Mouse (Mus musculus) kidney, adult 9 months (tissue): ENCODE measurements around the gene Arsg.

Experiments
- DNase-seq: peaks from one replicate; pipeline ENCODE4 v3.0.0; 2022

Arsg gene

DNA sequence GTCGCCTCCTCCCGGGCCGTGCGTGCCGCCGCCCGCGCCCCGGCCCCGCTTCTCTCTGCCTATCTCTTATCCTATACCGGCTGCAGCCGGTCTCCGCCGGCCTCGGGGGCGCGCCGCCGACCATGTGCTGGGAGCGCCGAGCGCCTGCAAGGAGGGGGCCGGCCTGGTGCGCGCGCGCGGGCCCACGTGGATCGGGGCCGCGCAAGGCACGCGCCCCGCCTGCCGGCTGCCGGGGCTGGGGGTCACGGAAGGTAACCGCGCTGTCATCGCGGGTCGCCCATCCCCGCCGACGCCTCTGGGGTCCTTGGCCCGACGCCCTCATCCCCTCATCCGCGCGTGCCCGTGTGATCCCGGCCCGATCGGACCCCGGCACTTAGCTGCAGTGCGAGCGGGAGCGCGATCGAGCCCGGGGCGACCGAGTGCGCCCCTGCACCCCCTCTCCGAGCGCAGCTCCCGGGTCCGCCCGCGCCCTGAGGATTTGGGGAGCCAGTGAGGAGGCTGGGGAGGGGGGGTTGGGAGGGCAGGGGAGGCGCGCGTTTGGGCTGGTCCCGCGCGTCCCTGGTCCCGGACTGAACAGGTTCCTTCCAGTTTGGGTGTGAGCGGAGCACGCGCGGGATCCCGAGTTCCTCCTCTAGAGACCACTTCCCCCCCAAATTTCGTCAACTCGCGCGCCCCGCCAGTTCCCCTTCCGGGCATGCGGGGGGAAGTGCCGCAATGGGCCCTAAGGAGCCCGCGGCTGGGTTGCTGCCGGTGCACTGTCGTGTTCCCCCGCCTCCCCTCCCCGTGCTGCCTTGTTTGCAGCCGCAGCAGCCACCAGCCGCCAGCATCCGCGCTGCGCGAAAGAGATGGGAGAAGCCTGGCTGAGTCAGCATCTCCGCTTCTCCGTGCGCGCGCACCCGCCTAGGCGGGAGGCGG lies at the start of gene Arsg, which contains the start of gene Slc16a6:
Gene Arsg (plus strand): TSS at position 204 of the 915 bp plus-strand sequence.
Gene Slc16a6 (minus strand): TSS at position 428 of the 915 bp plus-strand sequence.
- peak; percentile 67 for DNase-seq

DNA sequence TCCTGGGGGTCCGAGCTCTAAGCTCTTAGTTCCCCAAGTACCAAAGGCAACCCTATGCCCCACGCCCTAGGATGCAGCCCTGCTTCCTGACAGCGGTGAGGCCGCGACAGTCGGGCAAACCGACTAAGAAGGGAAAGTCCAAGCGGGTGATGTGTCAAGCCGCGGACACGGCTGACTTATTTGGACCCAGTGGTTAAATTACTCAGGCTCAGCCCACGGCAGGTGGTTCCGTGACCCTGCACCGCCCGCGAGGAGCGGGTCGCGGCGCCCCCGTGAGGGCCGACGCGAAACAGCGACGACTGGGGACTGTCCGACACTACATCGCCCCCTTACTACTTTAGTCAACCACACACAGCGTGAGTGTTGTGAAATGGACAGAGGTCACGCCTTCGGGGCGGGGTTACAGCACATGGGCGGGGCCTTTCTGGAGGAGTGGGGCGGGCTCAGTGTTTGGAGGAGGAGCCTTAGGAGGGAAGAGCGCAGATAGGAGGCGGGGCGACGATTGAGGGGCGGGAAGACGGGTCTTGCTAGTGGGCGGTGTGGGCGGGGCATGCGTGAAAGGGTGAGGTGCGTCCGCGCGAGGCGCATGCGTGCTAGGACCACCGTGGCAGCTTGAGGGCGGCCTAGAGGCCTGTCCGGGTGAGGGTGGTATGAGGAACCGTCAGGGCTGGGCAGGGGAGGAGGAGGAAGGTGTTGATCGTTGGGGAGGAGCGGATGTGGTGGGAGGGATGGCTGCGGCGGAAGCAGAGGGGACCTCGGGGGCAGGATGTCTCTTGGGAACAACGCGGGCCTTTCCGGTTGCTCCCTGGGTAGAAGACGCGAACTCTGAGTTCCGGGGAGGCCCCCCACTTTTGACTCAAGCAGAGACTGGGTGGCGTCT lies 47.5 kb upstream of the Arsg start, which contains the start of gene Amz2:
Gene Amz2 (plus strand): TSS at position 555 of the 880 bp plus-strand sequence.
- peak; percentile 100 for DNase-seq

- no peak for DNase-seq
Measured at GRCm38 (mm10) chr11:109426272-109426586, 46.9 kb upstream of the Arsg start.

GRCm38 (mm10) chr11:109427353-109427752 lies 45.8 kb upstream of the Arsg start:
- DNase-seq, result no peak

GRCm38 (mm10) chr11:109434233-109434798 lies 38.9 kb upstream of the Arsg start:
- no peak for DNase-seq

DNA sequence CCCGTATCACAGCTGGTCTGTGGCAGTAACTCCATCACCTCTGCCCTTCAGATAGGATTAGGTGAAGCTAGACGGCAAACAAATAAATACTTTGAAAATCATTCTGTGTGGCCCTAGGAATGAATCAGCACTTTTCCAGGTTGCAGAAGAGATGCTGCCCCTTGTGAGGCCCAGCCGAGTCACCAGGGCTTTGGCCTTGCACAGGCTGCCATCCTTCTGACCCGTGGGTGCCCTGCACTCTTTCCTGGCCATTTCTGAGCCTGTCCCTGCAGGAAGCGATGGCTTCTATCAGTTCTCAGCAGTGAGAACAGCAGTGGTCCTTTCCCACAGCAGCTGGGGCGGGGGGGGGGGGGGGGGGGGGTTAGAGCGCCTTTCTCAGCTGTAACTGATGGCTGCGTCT lies 36.3 kb upstream of the Arsg start:
- DNase-seq, result no peak

DNA sequence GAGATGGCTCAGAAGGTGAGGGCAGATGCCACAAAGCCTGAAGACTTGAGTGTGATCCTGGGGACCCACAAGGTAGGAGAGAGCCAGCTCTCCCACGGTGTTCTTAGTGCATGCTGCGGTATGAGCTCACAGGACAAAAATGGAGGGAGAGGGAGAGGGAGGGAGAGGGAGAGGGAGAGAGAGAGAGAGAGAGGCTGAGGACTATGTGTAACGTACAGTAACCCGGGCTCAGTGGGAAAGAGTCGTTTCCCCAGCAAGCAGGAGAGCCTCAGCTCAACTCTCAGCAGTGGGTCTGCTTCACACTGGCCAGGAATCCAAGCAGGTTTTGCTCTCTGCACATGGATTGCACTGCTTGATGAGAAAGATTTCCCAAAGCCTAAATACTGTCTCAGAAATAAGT lies 34.0 kb upstream of the Arsg start:
- DNase-seq, result no peak

GRCm38 (mm10) chr11:109439829-109440340 lies 33.3 kb upstream of the Arsg start:
- DNase-seq, result peak; percentile 80

DNA sequence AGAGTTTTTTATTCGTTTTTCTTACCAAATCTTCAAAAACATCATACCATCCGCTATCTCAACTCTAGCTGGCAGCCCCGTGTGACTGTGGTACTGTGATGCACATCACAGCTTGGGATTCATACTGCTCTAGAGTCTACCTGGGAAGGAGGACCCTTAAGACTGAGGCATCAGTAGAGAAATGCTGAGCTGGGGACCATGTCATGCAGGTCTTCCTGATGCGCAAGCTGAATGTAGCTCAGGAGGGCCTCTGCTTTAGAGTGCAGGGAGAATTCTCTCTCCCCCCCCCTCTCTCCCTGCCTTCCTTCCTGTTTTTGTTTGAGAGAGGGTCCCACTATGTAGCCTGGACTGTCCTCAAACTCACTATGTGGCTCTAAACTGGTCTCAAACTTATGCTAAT lies 32.5 kb upstream of the Arsg start:
- DNase-seq, result no peak

DNA sequence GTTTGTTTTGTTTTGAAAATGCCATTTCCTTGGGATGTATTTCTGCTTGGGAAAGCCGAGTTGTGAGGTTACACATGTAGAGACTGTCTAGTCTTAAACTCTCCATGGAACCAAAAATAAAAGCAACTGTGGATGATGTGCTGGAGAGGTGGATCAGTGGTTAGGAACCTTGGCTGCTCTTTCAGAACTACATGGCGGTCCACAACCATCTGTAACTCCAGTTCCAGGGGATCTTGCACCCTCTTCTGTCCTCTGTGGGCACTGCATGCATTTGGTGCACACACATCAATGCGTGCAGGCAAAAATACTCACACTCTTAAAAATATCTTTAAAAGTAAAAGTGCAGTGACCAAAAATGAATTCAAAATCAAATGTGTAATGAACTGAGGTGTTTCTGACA lies 32.1 kb upstream of the Arsg start:
- DNase-seq, result peak; percentile 59

DNA sequence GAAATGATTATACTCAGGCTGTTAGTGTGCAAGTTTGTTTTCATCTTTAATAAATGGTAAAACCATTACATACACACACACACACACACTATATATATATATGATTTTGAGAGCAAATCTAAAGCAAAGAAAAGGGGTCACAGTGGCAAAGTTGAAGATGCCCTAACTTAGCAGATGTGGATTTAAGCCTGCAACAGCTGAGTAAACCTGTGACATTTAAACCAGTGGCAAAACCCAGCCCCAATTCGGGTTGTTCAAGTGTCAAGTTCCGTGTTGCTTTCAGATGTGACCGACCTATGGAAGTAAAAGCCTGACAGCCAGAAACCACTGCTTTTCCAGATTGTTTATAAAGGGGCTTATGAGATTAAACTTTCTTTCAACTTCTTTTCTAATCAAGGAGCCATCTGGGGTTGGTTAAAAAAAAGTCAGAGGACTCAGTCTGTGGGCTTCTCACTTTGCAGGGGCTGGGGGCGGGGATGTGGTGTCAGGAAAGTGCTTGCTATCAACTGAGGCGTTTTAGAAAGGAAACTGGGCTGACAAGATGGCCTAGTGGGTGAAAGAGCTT lies 30.9 kb upstream of the Arsg start:
- no peak for DNase-seq

- DNase-seq, result no peak
Measured at GRCm38 (mm10) chr11:109443468-109444263, 29.5 kb upstream of the Arsg start.

DNA sequence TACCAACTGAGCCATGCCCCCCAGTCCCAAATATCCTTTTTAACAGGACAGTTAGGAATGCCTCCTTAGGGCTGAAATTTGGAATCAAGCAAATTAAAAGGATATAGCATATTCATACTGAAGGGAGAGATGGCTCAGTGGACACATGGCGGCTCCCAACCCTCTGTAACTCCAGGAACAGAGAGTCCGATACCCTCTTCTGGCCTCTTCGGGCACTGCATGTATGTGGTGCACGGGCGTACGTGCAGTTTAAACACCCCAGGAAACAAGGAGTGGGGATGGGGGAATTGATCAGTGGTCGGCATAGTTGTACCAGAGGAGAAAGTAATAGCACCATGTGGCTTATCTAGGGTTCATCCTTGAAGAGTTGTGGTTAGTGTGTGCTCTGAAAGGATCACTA lies 28.6 kb upstream of the Arsg start:
- DNase-seq, result peak; percentile 36

DNA sequence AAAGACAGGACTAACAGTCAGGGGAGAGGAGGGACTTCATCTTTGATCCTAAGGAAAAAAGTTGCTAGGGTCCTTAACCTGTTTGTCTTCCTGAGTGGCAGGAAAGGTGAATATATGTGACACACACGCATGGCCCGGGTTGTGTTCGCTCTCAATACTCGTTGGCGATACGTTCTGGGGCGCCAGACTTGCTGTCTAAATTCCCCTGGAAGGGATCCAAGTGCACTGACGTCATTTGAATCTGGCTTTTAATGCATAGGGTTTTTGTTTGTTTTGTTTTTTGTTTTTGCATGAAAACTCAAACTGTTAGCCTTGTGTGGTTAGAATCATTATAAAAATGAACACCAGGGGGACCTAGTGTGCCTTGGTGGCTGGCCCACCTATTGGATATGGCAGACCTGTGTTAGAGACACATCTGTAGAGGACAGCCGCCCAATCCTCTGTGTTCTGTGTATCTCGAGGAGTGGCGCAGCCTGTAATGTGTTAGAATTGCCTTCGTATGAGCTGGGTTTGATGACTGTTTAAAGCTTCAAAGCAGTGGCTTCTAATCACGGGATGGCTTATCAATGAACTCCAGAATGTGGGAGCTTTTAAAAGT lies 27.6 kb upstream of the Arsg start:
- peak; percentile 70 for DNase-seq

DNA sequence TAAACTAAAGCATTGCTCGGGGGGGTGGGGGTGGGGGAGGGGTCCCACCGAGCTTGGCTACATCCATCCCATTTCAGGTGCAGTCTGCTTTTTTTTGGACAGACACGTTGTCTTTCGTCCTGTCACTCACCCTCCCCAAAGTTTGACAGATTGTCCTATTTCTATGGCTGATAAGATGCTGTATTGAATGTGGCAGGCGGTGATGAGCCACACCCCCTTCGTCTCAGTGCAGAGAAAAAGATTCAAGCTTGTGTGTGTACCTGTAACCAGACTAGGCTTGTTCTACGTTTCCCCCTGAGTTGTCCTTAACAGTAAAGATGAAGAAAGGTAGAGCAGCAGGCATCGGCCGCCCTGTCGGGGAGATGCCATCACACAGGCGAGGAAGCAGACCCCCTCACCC lies 22.0 kb upstream of the Arsg start:
- DNase-seq, result no peak

DNA sequence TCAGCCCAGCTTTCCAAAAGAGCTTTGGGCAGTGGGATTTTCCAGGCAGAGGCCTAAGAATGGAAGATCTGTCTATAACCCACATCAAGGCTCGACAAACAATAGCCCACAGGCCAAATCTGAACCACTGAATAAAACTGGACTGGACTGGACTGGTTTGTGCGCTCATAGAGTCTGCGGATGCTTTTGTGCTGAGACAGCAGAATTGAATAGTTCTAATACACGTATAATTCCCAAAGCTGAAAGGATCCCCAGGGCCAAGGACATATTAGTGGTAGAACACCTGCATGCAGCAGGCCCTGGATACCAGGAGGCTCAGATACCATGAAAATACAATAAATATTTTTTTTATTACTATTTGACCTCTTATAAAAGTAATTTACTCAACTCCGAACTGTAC lies 16.9 kb upstream of the Arsg start:
- no peak for DNase-seq

- DNase-seq, result no peak
Measured at GRCm38 (mm10) chr11:109458165-109458564, 15.0 kb upstream of the Arsg start.

GRCm38 (mm10) chr11:109460586-109460985 lies 12.6 kb upstream of the Arsg start:
- no peak for DNase-seq

- no peak for DNase-seq
Measured at GRCm38 (mm10) chr11:109465068-109465467, 8.1 kb upstream of the Arsg start.

DNA sequence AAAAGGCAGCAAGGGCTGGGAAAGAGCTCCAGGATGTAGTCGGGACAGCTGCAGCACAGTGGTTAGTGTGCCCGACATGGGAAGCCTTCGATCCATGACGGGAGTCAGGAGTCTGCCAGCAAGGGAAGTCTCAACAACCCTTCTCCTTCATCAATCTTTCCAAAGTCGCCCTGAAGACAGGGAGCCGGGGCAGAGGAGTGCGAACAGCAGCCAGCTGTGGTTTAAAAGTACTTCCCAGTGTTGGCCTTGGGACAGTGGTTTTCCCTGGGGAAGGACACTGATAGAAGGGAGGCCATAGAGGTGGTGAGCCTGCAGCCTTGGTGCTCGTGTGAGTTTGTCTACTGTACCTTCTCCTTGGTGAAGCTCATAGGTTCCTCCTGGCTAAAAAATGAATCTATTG lies 6.2 kb upstream of the Arsg start:
- DNase-seq, result no peak

DNA sequence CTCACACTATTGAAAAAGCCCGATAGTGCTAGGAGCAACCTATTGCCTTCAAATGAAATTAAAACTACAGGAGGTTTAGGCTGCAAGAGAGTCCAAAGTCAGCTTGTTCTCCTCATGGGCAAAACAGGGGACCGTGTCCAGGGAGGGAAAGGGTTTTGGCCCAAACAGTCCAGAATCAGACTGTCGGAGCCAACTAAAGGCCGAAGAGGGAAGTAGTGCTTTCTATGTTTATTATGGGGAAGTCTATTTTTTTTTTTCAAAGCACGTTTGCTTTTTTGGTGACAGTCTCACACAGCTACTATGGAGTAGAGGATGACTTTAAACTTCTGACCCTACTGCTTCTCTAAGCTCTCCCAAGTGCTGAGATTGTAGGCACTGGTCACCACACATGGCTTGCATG lies 5.0 kb upstream of the Arsg start:
- DNase-seq, result no peak

DNA sequence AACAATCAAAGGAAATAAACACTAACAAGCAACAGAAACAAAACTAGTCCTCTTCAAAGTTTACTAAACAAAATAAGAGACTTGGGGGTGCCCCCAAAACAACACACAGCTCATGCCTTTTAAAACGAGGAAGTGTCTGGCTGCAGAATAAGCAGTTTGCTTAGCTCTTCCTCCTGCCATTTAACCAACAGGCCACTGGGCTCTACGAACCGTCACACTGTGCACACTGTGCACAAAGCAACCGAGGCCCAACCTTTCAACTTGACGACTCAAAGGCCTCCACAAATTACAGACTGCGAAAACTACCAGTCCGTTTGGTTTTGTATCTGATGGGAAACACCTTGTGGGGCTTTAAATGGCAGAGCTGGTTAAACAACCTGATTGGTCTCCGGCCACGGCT lies 3.0 kb upstream of the Arsg start:
- no peak for DNase-seq
